Mouse (Mus musculus): ENCODE measurements around the gene Tmco4. TPM values are rescaled to one million over a fixed set of nuclear protein-coding genes. Genes with fewer than 3 reads are reported as not detected.
"Not testable (repeated sequence)": the region's sequence is repeated elsewhere in the genome, so short reads cannot be mapped to it uniquely, and the experiment has no call there.

The Tmco4 gene
- polyA plus RNA-seq, 1 experiment from 2014 or later: 1.5 TPM

DNA sequence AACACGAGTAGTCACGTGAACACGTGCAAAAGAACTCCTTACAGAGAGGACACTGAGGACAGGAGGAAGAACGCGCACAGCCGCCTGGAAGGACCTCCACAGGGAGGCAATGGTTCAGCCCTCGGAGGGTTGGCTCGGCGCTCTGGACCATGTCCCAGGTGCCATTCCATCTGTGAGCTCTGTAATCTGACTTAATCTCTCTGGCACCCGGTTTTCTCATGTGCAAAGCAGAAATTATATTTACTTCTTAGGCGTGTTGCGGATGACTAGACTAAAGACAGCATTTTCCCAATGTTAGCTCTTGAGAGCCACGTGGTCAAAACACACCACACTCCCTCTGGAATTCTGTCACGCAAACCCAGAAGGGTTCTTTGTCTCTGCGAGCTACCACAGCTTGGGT lies 13.6 kb upstream of the Tmco4 start:
- no peaks in the 10 kb centered on the region for H3K36me3 ChIP-seq
- H3K9ac ChIP-seq (replicated peaks): no peak overlapping the region
- no peaks in the 10 kb centered on the region for H3K9me3 ChIP-seq
- H3K4me2 ChIP-seq (replicated peaks): no peak overlapping the region
- H3K27me3 ChIP-seq: no peaks in the 10 kb centered on the region
- H3K4me3 ChIP-seq: no peak overlapping the region
- 84% methylated on average over 15 of the region's 15 CpGs for WGBS
- no peak overlapping the region for H3K27ac ChIP-seq (replicated peaks)
- ATAC-seq (ENCODE audit: low FRiP score, low read depth): no peak
- H3K4me1 ChIP-seq: no peaks in the 10 kb centered on the region

DNA sequence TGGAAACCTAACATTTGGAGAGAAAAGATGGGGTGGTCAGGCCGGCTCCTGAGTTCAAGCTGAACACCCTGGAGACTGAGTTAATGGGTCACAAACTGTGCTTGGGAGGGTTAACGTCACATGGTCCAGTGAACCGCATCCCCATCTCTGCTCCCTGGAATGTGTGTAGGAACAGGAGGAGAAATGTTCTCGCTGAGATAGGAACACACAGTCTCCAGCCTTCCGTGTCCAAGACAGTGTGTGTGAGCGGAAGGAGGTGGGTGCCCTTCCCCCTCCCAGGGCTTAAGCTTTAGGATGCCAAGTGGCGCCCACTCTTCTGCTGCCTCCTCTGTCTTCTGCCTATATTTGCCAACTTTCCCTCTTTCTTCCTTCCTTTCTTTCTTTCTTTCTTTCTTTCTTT lies 12.8 kb upstream of the Tmco4 start:
- Histone ChIP-seq H3K27ac (replicated peaks) (no peak overlapping the region), H3K4me3 (no peak overlapping the region), H3K9me3 (no peaks in the 10 kb centered on the region), H3K27me3 (no peaks in the 10 kb centered on the region), H3K4me1 (no peaks in the 10 kb centered on the region), H3K9ac (replicated peaks) (no peak overlapping the region), H3K4me2 (replicated peaks) (no peak overlapping the region), H3K36me3 (no peaks in the 10 kb centered on the region)
- no peak for ATAC-seq (ENCODE audit: low FRiP score, low read depth)
- WGBS: 68% methylated on average over 7 of the region's 7 CpGs

DNA sequence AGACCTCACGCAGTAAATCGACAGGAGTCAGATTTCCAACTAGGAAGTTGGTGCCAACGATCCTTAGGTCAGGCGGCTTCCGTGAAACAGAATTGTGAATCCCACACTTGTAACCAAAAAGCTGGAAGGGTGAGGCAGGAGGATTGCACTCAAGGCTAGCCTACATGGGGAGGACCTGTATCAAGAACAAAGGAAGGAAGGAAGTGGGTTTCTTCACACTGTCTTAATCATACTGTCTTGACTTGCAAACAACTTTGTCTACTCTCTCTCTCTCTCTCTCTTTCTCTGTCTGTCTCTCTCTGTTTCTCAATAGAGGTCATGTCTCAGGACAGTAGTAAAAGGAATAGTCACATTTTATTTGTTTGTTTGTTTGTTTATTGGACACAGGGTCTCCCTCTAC lies 10.0 kb upstream of the Tmco4 start:
- H3K4me3 ChIP-seq: no peak overlapping the region
- ATAC-seq (ENCODE audit: low FRiP score, low read depth): no peak
- H3K27ac ChIP-seq (replicated peaks): no peak overlapping the region
- no peaks in the 10 kb centered on the region for H3K9me3 ChIP-seq
- 0 out of 2 replicates have a peak, but pooled peaks cover 6% of the 10 kb centered on the region for H3K27me3 ChIP-seq
- no peaks in the 10 kb centered on the region for H3K4me1 ChIP-seq
- 96% methylated on average over 5 of the region's 5 CpGs for WGBS
- H3K9ac ChIP-seq (replicated peaks): no peak overlapping the region
- no peaks in the 10 kb centered on the region for H3K36me3 ChIP-seq
- no peak overlapping the region for H3K4me2 ChIP-seq (replicated peaks)

DNA sequence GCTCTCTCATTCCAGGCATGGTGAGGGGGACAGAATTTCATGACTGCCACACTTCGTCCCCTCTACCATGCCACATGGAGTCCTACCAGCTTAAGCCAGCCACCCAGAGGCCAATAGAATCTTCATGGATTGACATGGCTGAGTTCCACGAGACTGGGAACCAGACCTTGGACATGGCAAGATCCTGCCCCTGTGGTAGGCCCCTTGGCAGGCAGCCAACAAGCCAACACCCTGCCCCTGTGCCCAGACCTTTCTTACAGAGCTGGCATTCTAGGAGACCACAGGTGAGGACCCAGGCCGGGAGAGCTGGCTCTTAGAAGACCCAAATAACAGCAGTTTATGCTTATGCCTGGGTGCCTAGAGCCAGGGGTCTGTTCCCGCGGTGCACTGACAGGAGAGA lies 6.8 kb upstream of the Tmco4 start:
- Histone ChIP-seq H3K9me3 (no peaks in the 10 kb centered on the region), H3K27me3 (0 out of 2 replicates have a peak, but pooled peaks cover 6% of the 10 kb centered on the region), H3K4me2 (replicated peaks) (no peak overlapping the region), H3K4me1 (no peaks in the 10 kb centered on the region), H3K36me3 (no peaks in the 10 kb centered on the region), H3K27ac (replicated peaks) (no peak overlapping the region), H3K4me3 (no peak overlapping the region), H3K9ac (replicated peaks) (no peak overlapping the region)
- ATAC-seq (ENCODE audit: low FRiP score, low read depth): no peak
- 83% methylated on average over 5 of the region's 5 CpGs for WGBS

DNA sequence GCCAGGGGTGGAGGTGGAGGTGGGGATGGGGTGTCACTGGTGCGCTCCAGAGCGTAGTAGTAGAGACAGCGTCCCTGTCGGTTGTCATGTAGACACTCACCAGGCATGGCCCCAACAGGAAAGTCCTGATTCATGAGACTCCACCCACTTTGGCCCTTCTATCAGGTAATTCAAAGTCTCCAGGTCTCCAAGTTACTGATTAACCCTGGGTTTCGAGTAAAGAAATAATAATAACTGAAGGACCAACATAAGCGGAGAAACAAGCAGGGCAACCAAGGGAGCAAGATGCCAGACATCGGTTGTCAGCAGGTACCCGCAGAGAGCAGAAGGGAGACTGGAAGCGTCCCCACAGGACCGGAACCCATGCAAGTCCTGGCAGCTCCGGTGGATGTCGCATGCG lies 5.8 kb upstream of the Tmco4 start, which contains the start of gene Rnf186:
Rnf186 (plus strand) TSS at position 247 of the 400 bp plus-strand sequence.
- ATAC-seq (ENCODE audit: low FRiP score, low read depth): no peak
- Histone ChIP-seq H3K4me1 (no peaks in the 10 kb centered on the region), H3K4me3 (no peak within 1 kb of the TSS), H3K4me2 (replicated peaks) (no peak within 1 kb of the TSS), H3K27me3 (0 out of 2 replicates have a peak, but pooled peaks cover 6% of the 10 kb centered on the region), H3K27ac (replicated peaks) (no peak within 1 kb of the TSS), H3K9ac (replicated peaks) (no peak within 1 kb of the TSS), H3K36me3 (no peaks in the 10 kb centered on the region), H3K9me3 (no peaks in the 10 kb centered on the region)
- WGBS: 94% methylated on average over 13 of the region's 13 CpGs

DNA sequence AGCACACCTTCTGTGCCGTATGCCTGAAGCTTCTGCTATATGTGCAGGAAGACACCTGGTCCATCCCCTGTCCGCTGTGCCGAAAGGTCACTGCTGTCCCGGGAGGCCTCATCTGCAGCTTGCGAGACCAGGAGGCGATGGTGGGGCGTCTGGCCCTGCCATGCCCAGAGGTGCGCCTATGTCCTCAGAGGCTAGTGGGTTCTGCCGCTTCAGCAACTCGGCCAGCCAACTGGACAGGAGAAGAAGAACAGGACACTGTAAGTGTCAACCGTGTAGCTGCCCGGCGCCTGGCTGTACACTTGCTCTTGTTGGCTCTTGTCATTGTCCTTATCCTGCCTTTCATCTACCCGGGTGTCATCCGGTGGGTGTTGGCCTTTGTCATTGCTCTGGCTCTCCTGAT lies 5.2 kb upstream of the Tmco4 start:
- Histone ChIP-seq H3K4me1 (peaks cover 6% of the 10 kb centered on the region; the same call in 1 of the 2 replicates), H3K4me2 (replicated peaks) (no peak overlapping the region), H3K9me3 (no peaks in the 10 kb centered on the region), H3K9ac (replicated peaks) (no peak overlapping the region), H3K27me3 (0 out of 2 replicates have a peak, but pooled peaks cover 6% of the 10 kb centered on the region), H3K4me3 (no peak overlapping the region), H3K36me3 (no peaks in the 10 kb centered on the region), H3K27ac (replicated peaks) (no peak overlapping the region)
- ATAC-seq (ENCODE audit: low FRiP score, low read depth): no peak
- WGBS: 89% methylated on average over 15 of the region's 15 CpGs

DNA sequence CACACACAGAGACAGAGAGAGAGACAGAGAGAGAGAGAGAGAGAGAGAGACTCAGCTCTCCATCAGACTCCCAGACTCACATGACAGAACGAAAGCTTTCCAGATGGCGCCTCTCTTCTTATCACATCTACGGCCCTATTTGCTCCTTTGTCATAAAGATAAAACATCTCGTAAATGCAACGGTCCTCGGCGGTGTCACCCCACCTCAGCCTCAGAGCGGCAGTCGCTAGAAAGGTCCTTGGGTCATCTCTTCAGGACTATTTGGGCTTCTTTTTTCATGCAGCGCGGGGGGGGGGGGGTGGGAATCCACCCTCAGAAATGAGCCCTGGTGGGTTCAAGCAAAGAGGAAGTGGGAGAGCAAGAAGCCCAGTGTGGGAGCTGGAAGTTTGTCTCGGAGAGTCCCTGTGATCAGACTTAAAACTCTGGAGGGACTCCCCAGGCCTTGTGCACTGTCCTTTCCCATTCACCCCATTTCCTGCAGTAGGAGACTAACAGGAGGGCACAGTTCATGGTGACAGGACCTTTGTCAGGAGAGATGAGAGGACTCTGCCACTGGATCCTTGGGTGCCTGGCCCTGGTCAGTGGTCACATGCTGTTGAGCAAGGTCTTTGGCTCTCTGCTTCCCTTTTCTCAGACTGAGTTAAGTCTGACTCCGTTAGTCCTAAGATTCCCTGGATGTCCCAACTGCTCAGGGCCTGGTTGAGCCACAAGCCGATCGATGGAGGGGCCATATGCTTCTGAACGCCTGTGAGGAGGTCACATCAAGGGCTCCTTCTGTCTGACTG lies 3.7 kb upstream of the Tmco4 start:
- Histone ChIP-seq H3K9ac (replicated peaks) (no peak overlapping the region), H3K36me3 (no peaks in the 10 kb centered on the region), H3K4me1 (peaks cover 18% of the 10 kb centered on the region), H3K4me3 (no peak overlapping the region), H3K27ac (replicated peaks) (no peak overlapping the region), H3K4me2 (replicated peaks) (no peak overlapping the region), H3K27me3 (0 out of 2 replicates have a peak, but pooled peaks cover 10% of the 10 kb centered on the region), H3K9me3 (no peaks in the 10 kb centered on the region)
- 69% methylated on average over 16 of the region's 16 CpGs for WGBS
- no peak for ATAC-seq (ENCODE audit: low FRiP score, low read depth)

DNA sequence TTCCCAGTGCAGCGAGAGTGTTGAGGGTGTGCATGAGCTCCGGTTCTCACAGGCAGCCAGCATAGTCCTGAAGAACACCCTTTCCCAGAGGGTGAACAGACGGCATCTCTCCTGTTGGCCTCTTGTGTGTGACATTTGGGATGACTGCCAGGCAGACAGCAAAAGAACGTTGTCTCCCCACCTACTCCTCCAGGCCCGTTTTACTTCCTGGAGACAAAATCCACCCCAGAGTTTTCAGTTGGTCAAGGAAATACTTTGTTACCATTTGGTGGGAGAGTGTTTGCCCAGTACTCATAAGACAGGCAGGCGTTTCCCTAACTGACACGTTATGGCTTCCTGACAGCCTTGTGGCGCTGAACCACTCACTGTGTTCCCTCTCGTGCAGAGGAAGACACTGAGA lies 3.0 kb upstream of the Tmco4 start:
- no peak overlapping the region for H3K4me3 ChIP-seq
- H3K9ac ChIP-seq (replicated peaks): no peak overlapping the region
- no peak overlapping the region for H3K27ac ChIP-seq (replicated peaks)
- 77% methylated on average over 9 of the region's 9 CpGs for WGBS
- no peak for ATAC-seq (ENCODE audit: low FRiP score, low read depth)
- H3K4me1 ChIP-seq: peaks cover 18% of the 10 kb centered on the region
- H3K27me3 ChIP-seq: 0 out of 2 replicates have a peak, but pooled peaks cover 10% of the 10 kb centered on the region
- H3K4me2 ChIP-seq (replicated peaks): no peak overlapping the region
- no peaks in the 10 kb centered on the region for H3K9me3 ChIP-seq
- H3K36me3 ChIP-seq: no peaks in the 10 kb centered on the region

DNA sequence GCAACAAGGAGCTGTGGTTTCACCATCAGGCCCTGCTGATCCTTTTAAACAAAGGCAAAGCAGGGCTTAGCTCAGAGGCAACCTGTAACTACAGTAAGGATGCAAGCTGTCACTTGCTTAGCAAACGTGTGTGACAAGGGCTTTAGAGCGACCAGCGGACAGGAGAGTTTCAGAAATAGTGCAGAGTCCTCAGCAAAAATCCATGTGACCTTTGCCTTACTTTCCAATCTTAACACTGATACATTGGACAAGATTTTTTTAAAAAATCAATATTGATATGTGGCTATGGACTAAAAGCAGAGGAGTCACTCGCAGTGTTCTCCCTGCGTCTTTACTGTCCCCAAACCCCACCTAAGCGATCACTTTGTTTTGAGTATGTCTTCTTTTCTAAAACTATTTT lies 1.3 kb upstream of the Tmco4 start:
- Histone ChIP-seq H3K27me3 (0 out of 2 replicates have a peak, but pooled peaks cover 10% of the 10 kb centered on the region), H3K4me1 (peaks cover 18% of the 10 kb centered on the region), H3K36me3 (no peaks in the 10 kb centered on the region), H3K27ac (replicated peaks) (no peak overlapping the region), H3K9ac (replicated peaks) (no peak overlapping the region), H3K4me2 (replicated peaks) (no peak overlapping the region), H3K4me3 (no peak overlapping the region), H3K9me3 (no peaks in the 10 kb centered on the region)
- WGBS: 92% methylated on average over 6 of the region's 6 CpGs
- no peak for ATAC-seq (ENCODE audit: low FRiP score, low read depth)

DNA sequence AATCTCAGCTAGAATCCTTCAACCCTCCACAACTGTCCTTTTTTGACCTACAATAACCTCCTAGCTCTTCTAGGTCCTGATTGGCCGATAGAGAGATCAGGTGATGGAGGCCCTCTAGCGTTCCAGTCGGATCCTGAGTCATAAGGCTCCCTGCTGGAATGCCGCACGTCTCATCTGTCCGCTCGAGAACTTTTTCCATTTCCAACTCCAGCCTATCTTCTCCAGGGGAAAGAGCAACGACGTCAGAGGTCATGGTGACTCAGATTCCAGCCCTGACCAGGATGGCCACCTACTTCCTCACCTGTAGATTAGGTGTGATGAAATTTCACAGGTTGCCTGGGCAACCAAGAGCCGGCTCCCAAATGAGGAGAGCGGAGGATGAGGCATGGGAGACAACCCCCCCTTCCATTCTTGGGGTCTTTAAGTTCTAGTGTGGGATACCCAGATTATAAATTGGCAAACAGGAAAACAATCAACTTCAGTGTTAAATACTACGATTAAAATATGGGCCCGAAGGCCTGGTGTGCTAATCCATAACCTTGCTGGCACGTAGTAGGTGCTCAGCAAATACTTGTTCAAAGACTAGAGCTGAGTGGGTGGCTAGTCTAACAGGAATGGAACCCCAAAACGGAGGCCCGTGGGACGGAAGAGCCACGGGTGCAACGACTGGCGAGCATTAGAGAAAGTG lies 405 bp upstream of the Tmco4 start:
- Histone ChIP-seq H3K4me1 (peaks cover 18% of the 10 kb centered on the region), H3K4me3 (peak overlapping the region; percentile 52), H3K27me3 (0 out of 2 replicates have a peak, but pooled peaks cover 7% of the 10 kb centered on the region), H3K9me3 (no peaks in the 10 kb centered on the region), H3K9ac (replicated peaks) (peak overlapping the region; percentile 77; the same call in 1 of the 2 replicates), H3K4me2 (replicated peaks) (peak overlapping the region; percentile 92), H3K36me3 (no peaks in the 10 kb centered on the region), H3K27ac (replicated peaks) (no peak overlapping the region)
- WGBS: 20% methylated on average over 20 of the region's 20 CpGs
- 0 out of 2 replicates have a peak, but pooled peaks have one; percentile 12 for ATAC-seq (ENCODE audit: low FRiP score, low read depth)

DNA sequence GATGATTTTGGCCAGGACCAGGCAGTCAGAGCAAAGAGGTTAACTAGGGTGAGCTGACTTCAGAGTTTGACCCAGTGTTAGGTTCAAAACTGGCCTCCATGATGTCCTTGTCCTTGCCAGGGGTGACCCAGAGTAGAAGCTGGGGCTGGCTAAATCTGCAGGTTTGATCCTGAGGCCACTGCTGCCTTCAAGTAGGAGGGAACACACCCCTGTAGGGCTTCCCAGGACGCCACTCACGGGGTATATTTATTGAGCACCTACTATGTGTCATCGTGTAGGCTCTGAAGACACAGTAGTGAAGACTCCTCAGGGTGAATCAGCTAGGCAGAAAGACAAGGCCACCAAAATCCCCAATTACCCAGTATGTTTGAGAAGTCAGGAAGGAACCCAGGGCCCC lies 1.0 kb downstream of the Tmco4 start:
- ATAC-seq (ENCODE audit: low FRiP score, low read depth): no peak
- peak overlapping the region; percentile 77; the same call in 1 of the 2 replicates for H3K9ac ChIP-seq (replicated peaks)
- peak overlapping the region; percentile 52 for H3K4me3 ChIP-seq
- 52% methylated on average over 3 of the region's 3 CpGs for WGBS
- no peaks in the 10 kb centered on the region for H3K36me3 ChIP-seq
- no peaks in the 10 kb centered on the region for H3K9me3 ChIP-seq
- H3K27me3 ChIP-seq: 0 out of 2 replicates have a peak, but pooled peaks cover 4% of the 10 kb centered on the region
- peak overlapping the region; percentile 92 for H3K4me2 ChIP-seq (replicated peaks)
- peaks cover 18% of the 10 kb centered on the region for H3K4me1 ChIP-seq
- no peak overlapping the region for H3K27ac ChIP-seq (replicated peaks)

DNA sequence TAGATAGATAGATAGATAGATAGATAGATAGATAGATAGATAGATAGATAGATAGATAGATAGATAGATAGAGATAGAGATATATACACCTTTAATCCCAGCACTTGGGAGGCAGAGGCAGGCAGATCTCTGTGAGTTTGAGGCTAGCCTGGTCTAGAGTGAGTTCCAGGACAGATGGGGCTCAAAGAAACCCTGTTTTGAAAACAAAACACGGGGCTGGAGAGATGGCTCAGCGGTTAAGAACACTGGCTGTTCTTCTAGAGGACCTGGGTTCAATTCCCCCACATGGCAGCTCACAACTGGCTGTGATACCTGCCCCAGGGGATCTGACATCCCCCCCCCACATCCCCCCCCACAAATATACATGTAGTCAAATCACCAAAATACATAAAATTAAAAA lies 1.9 kb downstream of the Tmco4 start:
- not testable (repeated sequence) for H3K27me3 ChIP-seq; H3K9me3 ChIP-seq; H3K27ac ChIP-seq (replicated peaks); ATAC-seq (ENCODE audit: low FRiP score, low read depth); H3K4me2 ChIP-seq (replicated peaks); H3K4me3 ChIP-seq; H3K9ac ChIP-seq (replicated peaks); H3K36me3 ChIP-seq
- 70% methylated on average over 2 of the region's 2 CpGs for WGBS
- H3K4me1 ChIP-seq: peaks cover 18% of the 10 kb centered on the region

Data from midbrain, embryonic 12.5 days (tissue).